Mouse (Mus musculus): ENCODE data around the gene Elp5. TPM values are rescaled to one million over a fixed set of nuclear protein-coding genes. Genes with fewer than 3 reads are reported as not detected.

Gene Elp5
- polyA plus RNA-seq, 1 experiment from 2014 or later = 144 TPM

- H3K36me3 ChIP-seq (ENCODE audit: control insufficient read depth, insufficient read depth, low read length) = no peaks in the 10 kb centered on the region
- H3K9ac ChIP-seq (ENCODE audit: low read length) = peak overlapping the region; percentile 57
- peak overlapping the region; percentile 46; the same call in 1 of the 2 replicates for H3K27ac ChIP-seq (ENCODE audit: low read depth, low read length)
- H3K4me1 ChIP-seq (replicated peaks; ENCODE audit: control insufficient read depth, insufficient read depth, low read length) = peaks cover 57% of the 10 kb centered on the region
- H3K4me2 ChIP-seq (ENCODE audit: low read depth, low read length, severe bottlenecking) = peak overlapping the region; percentile 54
- DNase-seq (ENCODE audit: low spot score) = no peak
- no peaks in the 10 kb centered on the region for H3K27me3 ChIP-seq (ENCODE audit: control insufficient read depth, insufficient read depth, low read length)
- no peak for ATAC-seq (replicated peaks; ENCODE audit: low FRiP score)
- peak overlapping the region; percentile 37 for H3K4me3 ChIP-seq (ENCODE audit: low read depth, low read length)
- no peaks in the 10 kb centered on the region for H3K9me3 ChIP-seq (ENCODE audit: control insufficient read depth, low read length)
- WGBS = 12% methylated on average over 6 of the region's 6 CpGs
These were observed 41.8 kb upstream of the Elp5 start for GRCm38 (mm10) chr11:70024151-70024514.

GRCm38 (mm10) chr11:70023481-70024150 is 41.3 kb upstream of the Elp5 start:
- peak; percentile 82 for DNase-seq (ENCODE audit: low spot score)
- Histone ChIP-seq H3K9ac (ENCODE audit: low read length) (peak overlapping the region; percentile 57), H3K4me1 (replicated peaks; ENCODE audit: control insufficient read depth, insufficient read depth, low read length) (peaks cover 58% of the 10 kb centered on the region), H3K27me3 (ENCODE audit: control insufficient read depth, insufficient read depth, low read length) (no peaks in the 10 kb centered on the region), H3K27ac (ENCODE audit: low read depth, low read length) (no peak overlapping the region; the same call in 1 of the 2 replicates), H3K9me3 (ENCODE audit: control insufficient read depth, low read length) (no peaks in the 10 kb centered on the region), H3K36me3 (ENCODE audit: control insufficient read depth, insufficient read depth, low read length) (no peaks in the 10 kb centered on the region), H3K4me2 (ENCODE audit: low read depth, low read length, severe bottlenecking) (peak overlapping the region; percentile 54), H3K4me3 (ENCODE audit: low read depth, low read length) (peak overlapping the region; percentile 37)
- ATAC-seq (replicated peaks; ENCODE audit: low FRiP score) = no peak
- WGBS = 4% methylated on average over 27 of the region's 29 CpGs

- Histone ChIP-seq H3K4me3 (ENCODE audit: low read depth, low read length) (peak overlapping the region; percentile 62), H3K9me3 (ENCODE audit: control insufficient read depth, low read length) (no peaks in the 10 kb centered on the region), H3K36me3 (ENCODE audit: control insufficient read depth, insufficient read depth, low read length) (no peaks in the 10 kb centered on the region), H3K4me2 (ENCODE audit: low read depth, low read length, severe bottlenecking) (peak overlapping the region; percentile 65), H3K27ac (ENCODE audit: low read depth, low read length) (peak overlapping the region; percentile 90), H3K4me1 (replicated peaks; ENCODE audit: control insufficient read depth, insufficient read depth, low read length) (peaks cover 52% of the 10 kb centered on the region), H3K27me3 (ENCODE audit: control insufficient read depth, insufficient read depth, low read length) (no peaks in the 10 kb centered on the region), H3K9ac (ENCODE audit: low read length) (peak overlapping the region; percentile 55)
- DNase-seq (ENCODE audit: low spot score) = peak; percentile 100
- WGBS = 2% methylated on average over 39 of the region's 40 CpGs
- peak; percentile 76 for ATAC-seq (replicated peaks; ENCODE audit: low FRiP score)
These were observed 39.2 kb upstream of the Elp5 start for GRCm38 (mm10) chr11:70021264-70022132.

- peak; percentile 83 for ATAC-seq (replicated peaks; ENCODE audit: low FRiP score)
- 2% methylated on average over 8 of the region's 8 CpGs for WGBS
- H3K9ac ChIP-seq (ENCODE audit: low read length) = peak overlapping the region; percentile 55
- peaks cover 45% of the 10 kb centered on the region for H3K4me1 ChIP-seq (replicated peaks; ENCODE audit: control insufficient read depth, insufficient read depth, low read length)
- H3K9me3 ChIP-seq (ENCODE audit: control insufficient read depth, low read length) = no peaks in the 10 kb centered on the region
- peak overlapping the region; percentile 90 for H3K27ac ChIP-seq (ENCODE audit: low read depth, low read length)
- no peaks in the 10 kb centered on the region for H3K27me3 ChIP-seq (ENCODE audit: control insufficient read depth, insufficient read depth, low read length)
- DNase-seq (ENCODE audit: low spot score) = peak; percentile 84
- peak overlapping the region; percentile 62 for H3K4me3 ChIP-seq (ENCODE audit: low read depth, low read length)
- peak overlapping the region; percentile 65 for H3K4me2 ChIP-seq (ENCODE audit: low read depth, low read length, severe bottlenecking)
- no peaks in the 10 kb centered on the region for H3K36me3 ChIP-seq (ENCODE audit: control insufficient read depth, insufficient read depth, low read length)
These were observed 38.5 kb upstream of the Elp5 start for GRCm38 (mm10) chr11:70020731-70021263.

GRCm38 (mm10) chr11:70020022-70020631 is 37.8 kb upstream of the Elp5 start:
- Histone ChIP-seq H3K4me2 (ENCODE audit: low read depth, low read length, severe bottlenecking) (peak overlapping the region; percentile 65), H3K9ac (ENCODE audit: low read length) (peak overlapping the region; percentile 44), H3K27ac (ENCODE audit: low read depth, low read length) (peak overlapping the region; percentile 90), H3K9me3 (ENCODE audit: control insufficient read depth, low read length) (no peaks in the 10 kb centered on the region), H3K27me3 (ENCODE audit: control insufficient read depth, insufficient read depth, low read length) (no peaks in the 10 kb centered on the region), H3K4me1 (replicated peaks; ENCODE audit: control insufficient read depth, insufficient read depth, low read length) (peaks cover 43% of the 10 kb centered on the region), H3K4me3 (ENCODE audit: low read depth, low read length) (peak overlapping the region; percentile 62), H3K36me3 (ENCODE audit: control insufficient read depth, insufficient read depth, low read length) (no peaks in the 10 kb centered on the region)
- ATAC-seq (replicated peaks; ENCODE audit: low FRiP score) = no peak
- no peak for DNase-seq (ENCODE audit: low spot score)
- 13% methylated on average over 8 of the region's 8 CpGs for WGBS

- no peaks in the 10 kb centered on the region for H3K36me3 ChIP-seq (ENCODE audit: control insufficient read depth, insufficient read depth, low read length)
- H3K4me2 ChIP-seq (ENCODE audit: low read depth, low read length, severe bottlenecking) = peak overlapping the region; percentile 65
- H3K9ac ChIP-seq (ENCODE audit: low read length) = peak overlapping the region; percentile 20
- H3K27me3 ChIP-seq (ENCODE audit: control insufficient read depth, insufficient read depth, low read length) = no peaks in the 10 kb centered on the region
- H3K27ac ChIP-seq (ENCODE audit: low read depth, low read length) = peak overlapping the region; percentile 90; the same call in 1 of the 2 replicates
- H3K4me1 ChIP-seq (replicated peaks; ENCODE audit: control insufficient read depth, insufficient read depth, low read length) = peaks cover 48% of the 10 kb centered on the region
- 14% methylated on average over 2 of the region's 2 CpGs for WGBS
- no peak for ATAC-seq (replicated peaks; ENCODE audit: low FRiP score)
- H3K9me3 ChIP-seq (ENCODE audit: control insufficient read depth, low read length) = no peaks in the 10 kb centered on the region
- peak; percentile 55 for DNase-seq (ENCODE audit: low spot score)
- peak overlapping the region; percentile 62 for H3K4me3 ChIP-seq (ENCODE audit: low read depth, low read length)
These were observed 37.2 kb upstream of the Elp5 start for GRCm38 (mm10) chr11:70019495-70020021.

GRCm38 (mm10) chr11:70018131-70018990 is 36.0 kb upstream of the Elp5 start:
- DNase-seq (ENCODE audit: low spot score) (peak; percentile 87), ATAC-seq (replicated peaks; ENCODE audit: low FRiP score) (no peak)
- WGBS = 1% methylated on average over 23 of the region's 25 CpGs
- no peaks in the 10 kb centered on the region for H3K36me3 ChIP-seq (ENCODE audit: control insufficient read depth, insufficient read depth, low read length)
- peaks cover 42% of the 10 kb centered on the region for H3K4me1 ChIP-seq (replicated peaks; ENCODE audit: control insufficient read depth, insufficient read depth, low read length)
- H3K9ac ChIP-seq (ENCODE audit: low read length) = peak overlapping the region; percentile 78
- peak overlapping the region; percentile 67 for H3K27ac ChIP-seq (ENCODE audit: low read depth, low read length)
- H3K4me3 ChIP-seq (ENCODE audit: low read depth, low read length) = peak overlapping the region; percentile 62
- H3K27me3 ChIP-seq (ENCODE audit: control insufficient read depth, insufficient read depth, low read length) = no peaks in the 10 kb centered on the region
- peak overlapping the region; percentile 65 for H3K4me2 ChIP-seq (ENCODE audit: low read depth, low read length, severe bottlenecking)
- no peaks in the 10 kb centered on the region for H3K9me3 ChIP-seq (ENCODE audit: control insufficient read depth, low read length)
